Mouse (Mus musculus) CD4-positive, CD25-positive, alpha-beta regulatory T cell, adult 2 months (primary cell): ENCODE data around the gene Ddx39.

ENCODE experiments used
- DNase-seq: peaks from one replicate; pipeline ENCODE4 v3.0.0-alpha.2; 2012; ENCODE audit warnings: low read depth, low spot score

Ddx39 gene

DNA sequence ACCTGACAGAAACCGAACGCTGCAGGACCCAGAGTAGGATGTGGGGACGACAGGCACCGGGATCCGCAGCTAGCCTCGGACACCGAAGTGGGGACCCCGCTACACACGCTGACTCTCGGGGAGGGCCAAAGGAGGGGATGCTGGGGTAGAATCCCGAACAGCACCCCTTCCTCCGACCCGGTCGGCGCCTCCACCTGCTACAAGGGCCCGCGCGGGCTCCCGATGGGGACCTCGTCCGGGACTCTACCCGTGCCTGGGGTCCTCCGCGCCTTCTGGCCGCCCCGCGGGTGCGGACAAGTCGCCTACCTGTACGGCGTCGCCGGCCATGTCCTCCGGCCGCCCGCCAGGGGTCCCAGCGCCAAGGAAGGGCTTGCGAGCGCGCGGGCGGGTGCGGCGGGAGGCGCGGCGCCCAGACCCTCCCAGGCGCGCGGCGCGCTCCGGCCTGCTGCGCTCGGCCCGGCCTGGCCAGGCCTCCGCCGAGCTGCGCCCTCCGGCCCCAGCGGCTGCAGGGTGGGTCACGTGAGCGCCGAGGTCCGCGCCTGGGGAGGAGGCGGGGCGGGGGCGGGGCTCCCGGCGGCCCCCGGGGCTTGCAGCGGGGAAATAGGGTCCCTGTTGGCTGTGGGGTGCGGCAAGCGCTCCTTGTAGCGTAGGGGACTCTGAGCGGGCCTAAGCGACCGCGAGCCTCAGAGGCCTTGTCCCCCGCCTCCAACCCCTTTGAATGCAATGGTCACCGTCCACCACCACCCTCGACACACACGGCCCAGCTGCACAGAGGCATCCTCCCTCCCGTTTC, 16.1 kb upstream of the Ddx39 start, which contains the start of gene Pkn1:
Gene Pkn1, minus strand, starts transcription at position 519 of the 793 bp plus-strand sequence.
- peak; percentile 75 for DNase-seq

- peak; percentile 69 for DNase-seq
These were observed 15.4 kb upstream of the Ddx39 start for GRCm38 (mm10) chr8:83699566-83699965.

DNA sequence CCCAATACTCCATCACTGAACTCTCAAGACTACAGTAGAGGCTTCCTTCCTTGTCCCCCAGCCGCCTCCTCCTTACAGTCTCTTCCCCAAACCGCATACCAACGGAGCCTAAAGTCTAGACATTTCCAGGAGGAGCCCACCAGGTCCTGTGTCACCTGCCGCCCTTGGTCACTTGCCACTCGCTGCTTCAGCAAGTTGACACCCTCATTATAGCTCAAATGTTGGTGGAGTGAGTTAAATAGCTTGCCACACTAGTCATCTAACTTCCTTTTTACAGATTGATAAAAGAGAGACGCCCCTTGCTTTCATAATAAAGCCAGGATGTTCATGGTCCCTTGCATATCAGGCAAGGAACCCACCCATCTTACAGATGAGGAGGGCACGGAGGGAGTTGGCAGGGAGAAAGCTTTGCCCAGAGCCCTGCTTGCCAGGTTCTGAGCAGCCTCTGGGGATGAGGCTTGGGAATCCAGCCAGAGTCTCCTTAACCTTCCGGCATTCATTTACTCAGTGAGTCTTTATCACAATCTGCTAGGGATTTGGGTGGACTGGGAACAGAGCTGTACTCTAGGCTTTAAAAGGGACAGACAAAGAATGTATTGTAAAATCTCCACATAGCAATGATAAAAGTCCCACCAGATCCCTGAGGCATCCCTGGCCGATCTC, 14.4 kb upstream of the Ddx39 start:
- no peak for DNase-seq

DNA sequence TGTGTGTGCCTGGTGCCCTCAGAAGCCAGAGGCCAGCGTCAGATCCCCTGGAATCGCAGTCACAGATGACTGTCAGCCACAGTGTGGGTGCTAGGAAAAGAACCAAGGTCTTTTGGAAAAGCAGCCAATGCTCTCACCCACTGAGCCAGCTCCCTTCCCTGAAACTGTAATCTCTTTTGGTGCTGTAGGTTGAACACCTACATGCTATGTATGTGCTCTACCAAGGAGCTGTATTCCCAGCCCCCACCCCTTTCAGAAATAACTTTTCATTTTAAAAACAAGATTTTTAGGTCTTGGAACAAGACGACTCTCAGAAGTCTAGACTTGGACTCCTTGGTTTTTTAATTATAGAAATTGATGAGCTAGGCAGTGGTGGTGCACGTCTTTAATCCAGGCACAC, 11.6 kb upstream of the Ddx39 start:
- no peak for DNase-seq

- no peak for DNase-seq
These were observed 8.6 kb upstream of the Ddx39 start for GRCm38 (mm10) chr8:83706411-83706810.

- no peak for DNase-seq
These were observed 7.4 kb upstream of the Ddx39 start for GRCm38 (mm10) chr8:83707554-83707953.

DNA sequence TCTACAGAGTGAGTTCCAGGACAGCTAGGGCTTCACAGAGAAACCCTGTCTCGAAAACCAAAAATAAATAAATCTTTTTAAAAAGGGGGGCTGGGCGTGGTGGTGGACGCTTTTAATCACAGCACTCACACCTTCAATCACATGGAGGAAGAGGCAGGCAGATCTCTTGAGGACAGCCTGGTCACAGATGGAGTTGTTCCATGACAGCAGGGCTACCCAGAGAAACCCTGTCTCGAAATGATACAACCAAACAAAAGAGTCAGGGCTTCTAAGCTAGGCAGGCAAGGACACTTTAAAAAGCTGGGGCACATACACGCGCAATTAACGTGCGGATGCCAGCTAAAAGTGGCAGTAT, 324 bp upstream of the Ddx39 start:
- DNase-seq = no peak

GRCm38 (mm10) chr8:83715771-83716170, 794 bp downstream of the Ddx39 start:
- no peak for DNase-seq

DNA sequence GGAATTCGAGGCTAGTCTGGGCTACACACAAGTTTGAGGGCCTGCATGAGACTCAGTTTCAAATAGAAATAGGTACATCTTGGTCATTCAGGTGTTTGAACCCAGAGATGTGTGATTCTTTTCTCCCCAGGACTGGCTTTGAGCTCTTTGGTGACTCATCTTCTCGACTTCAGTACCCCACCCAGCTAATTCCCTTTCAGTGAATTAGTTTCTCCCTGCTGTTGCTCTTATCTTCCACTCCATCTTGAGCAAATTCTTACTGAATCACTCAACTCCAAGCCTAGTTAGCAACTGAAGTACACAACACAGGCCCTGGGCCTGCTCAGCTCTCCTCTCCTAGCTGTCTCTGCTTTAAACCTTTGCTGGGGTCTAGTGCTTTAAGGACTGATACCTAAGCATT, 1.6 kb downstream of the Ddx39 start:
- no peak for DNase-seq

DNA sequence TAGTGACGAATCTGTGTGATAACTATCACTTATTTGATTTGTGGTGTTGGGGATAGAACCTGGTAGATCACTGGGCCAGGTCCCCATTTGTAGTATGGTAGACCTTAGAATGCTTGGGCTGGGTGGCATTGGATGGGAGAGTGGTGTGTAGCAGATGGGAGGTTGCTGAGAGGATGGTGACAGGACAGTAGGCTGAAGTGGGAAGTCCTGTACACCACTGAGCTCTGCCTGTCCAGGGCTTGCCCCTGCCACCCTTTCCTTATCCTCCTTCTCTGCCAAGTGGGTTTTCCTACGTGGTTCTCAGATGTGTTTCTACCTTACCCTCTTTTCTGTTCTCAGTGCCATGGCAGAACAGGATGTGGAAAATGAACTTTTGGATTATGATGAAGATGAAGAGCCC, 4.1 kb downstream of the Ddx39 start:
- DNase-seq = no peak

GRCm38 (mm10) chr8:83719693-83720092, 4.7 kb downstream of the Ddx39 start:
- DNase-seq = no peak

DNA sequence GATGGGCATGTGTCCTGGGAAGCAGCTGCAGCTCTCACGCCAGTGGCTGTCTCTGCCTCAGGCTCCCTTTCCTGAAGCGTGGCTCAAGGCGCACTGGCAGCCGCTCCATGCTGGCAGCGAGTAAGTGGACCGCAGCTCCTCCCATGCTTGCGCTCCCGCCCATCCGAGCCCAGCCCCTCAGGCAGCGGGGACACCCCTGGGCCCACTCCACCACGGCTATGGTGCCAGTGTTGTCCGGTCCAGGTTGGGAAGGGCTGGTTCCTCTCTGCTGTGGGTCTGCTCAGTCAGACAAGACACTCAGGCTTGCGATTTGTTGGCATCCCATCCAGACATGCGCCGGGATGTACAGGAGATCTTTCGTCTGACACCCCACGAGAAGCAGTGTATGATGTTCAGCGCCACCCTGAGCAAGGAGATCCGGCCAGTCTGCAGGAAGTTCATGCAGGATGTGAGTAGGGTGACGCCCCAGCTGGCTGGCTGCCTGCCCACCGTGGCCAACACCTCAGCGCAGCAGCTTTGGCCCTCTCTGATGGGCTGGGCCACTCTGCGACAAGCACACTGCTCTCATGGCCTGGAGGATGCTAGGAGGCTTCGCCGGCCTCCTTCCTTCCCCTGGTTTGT, 6.5 kb downstream of the Ddx39 start:
- peak; percentile 35 for DNase-seq

DNA sequence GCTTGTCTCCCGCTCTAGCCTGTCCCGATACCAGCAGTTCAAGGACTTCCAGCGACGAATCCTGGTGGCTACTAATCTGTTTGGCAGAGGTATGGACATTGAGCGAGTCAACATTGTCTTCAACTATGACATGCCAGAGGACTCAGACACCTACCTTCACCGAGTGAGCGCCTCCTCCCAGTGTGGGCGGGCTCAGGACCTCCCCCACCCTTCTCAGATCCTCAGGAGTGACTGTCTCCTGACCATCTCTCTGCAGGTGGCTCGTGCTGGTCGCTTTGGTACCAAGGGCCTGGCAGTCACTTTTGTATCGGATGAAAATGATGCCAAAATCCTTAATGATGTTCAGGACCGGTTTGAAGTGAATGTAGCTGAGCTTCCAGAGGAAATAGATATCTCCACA, 7.7 kb downstream of the Ddx39 start:
- no peak for DNase-seq

GRCm38 (mm10) chr8:83723447-83724083, 8.6 kb downstream of the Ddx39 start:
- no peak for DNase-seq

DNA sequence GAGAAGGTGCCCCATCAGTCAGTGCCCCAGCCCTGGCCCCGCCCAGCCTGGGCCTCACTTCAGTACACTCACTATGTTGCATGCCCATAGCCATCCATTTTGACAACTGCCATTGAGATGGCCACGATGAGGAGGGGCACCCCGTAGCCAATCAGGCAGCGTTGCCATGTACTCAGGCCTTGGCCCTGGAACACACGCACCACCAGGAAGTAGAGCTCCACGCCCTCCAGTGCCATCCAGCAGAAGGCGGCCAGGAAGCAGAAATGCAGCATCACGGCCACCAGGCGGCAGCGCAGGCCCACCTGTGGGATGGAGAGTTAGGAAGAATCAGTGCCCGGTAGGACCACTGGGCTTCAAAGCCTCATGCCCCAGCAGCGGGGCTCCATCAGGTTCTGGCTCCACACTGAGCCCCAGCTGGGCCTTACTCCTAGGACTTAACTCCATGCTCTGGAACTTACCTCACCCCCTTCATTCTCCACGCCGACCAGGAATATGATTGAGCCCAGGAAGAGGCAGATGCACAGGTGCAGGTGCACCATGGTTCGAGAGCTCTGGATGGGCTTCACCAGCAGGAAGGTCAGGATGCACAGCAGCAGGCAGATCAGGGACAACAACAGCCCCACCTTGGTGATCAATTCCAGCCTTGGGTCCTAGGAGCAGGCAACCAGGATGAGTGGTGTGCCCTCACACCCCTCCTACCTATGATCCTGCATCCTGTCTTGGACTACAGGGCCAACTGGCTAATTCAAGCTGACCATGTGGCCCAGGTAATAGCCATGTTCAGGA, 9.9 kb downstream of the Ddx39 start:
- DNase-seq = peak; percentile 89

DNA sequence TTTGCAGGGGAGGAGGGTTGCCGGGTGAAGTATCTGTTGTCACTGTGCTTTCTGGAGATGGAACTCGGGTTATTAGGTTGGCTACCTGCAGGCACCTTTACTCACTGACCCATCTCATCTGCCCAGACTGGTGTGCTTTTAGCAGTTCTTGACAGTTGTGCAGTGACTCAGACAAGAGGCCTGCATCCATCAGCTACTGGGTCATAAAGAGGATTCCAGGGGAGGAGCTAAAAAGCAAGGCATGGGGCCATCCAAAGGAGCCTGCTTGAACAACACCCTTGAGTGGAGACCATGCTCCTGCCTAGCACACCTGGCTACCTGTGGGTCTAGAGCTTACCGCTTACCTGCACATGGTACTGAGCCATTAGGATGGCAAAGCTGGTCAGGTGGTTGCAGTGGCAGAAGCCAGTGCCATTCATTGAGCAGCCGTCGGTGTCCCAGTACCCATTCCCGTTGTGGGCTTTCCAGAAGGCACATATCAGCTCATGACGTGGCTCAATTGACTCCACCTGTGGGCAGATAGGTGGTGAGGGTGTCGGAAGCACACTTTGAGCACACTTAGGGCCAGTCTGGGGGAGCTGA, 10.6 kb downstream of the Ddx39 start:
- DNase-seq = no peak

DNA sequence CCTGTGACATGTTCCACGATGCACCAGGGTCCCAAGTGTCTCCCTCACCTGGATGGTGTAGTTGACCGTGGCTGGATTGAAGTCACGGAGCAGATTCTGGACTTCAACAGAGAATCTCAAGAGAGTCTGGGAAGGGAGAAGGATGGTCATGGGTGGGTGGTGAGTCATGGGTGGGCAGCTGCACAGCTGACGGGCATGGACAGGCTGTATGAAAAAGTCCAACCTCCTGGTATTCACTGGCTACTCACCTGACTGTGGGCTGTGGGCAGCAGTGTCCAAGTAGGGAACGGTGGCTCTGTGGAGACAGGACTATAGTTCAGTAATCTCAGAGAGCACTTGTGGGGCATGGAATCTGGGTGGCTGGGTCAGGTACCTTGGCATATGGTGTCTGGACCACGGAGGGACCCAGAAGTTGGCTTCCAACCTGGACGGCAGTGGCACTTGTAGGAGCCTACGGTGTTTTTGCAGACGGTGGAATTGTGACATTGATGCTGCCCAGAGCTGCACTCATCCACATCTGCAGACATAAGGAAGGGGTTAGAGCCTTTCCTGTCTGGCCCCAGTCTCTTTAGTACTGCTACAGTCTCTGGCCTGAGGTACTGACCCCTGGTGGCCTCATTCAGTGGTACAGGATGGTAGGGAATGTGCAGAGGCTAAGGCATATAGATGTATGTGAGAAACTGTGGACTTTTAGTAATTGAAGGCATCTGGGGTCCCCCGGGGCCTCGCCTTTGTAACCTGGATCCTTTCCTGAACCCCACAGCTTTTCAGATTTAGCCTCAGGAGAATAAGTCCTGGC, 14.2 kb downstream of the Ddx39 start:
- peak; percentile 68 for DNase-seq

DNA sequence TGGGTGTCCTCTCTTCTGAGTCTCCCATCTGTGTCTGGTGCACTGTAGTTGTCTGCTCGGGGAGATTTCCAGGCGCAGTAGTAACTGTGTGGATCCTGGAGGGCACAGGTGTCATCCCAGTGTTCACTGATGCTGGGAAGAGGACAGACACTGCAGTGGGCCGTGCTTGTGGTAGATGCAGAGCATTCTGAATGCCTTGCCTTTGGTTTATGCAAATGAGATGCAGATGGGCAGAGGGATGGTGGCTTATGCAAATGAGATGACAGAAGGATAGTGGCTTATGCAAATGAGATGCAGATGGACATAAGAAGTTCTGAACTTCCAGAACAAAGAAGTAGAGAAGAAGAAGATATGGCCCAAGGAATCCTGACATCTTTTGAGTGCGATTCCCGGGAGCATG, 16.9 kb downstream of the Ddx39 start:
- no peak for DNase-seq

DNA sequence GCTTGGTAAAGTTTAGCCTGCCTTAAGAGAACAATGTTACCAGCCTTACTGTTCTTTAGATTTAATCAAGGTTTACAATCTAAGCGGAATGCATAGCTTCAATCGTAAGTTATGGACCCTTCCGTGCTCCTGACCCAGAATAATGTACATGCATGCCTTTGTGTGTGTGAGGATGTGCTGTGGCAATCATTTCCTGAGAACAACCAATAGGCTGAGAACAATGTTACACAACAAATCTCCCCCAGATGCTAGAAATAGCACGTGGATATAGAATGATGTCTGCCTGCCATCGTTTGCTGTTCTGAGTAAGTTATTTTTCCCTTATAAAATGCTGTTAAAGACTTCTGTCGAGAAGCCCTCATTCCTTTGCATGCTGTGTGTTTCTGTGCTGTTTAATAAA, 17.9 kb downstream of the Ddx39 start:
- no peak for DNase-seq

- peak; percentile 81 for DNase-seq
These were observed 21.7 kb downstream of the Ddx39 start for GRCm38 (mm10) chr8:83736681-83737080.
